Mouse (Mus musculus): ENCODE measurements around the gene Rbbp4. TPM values are rescaled to one million over a fixed set of nuclear protein-coding genes. Genes with fewer than 3 reads are reported as not detected.

Gene Rbbp4
- polyA plus RNA-seq, 1 experiment from 2014 or later: 292 TPM

DNA sequence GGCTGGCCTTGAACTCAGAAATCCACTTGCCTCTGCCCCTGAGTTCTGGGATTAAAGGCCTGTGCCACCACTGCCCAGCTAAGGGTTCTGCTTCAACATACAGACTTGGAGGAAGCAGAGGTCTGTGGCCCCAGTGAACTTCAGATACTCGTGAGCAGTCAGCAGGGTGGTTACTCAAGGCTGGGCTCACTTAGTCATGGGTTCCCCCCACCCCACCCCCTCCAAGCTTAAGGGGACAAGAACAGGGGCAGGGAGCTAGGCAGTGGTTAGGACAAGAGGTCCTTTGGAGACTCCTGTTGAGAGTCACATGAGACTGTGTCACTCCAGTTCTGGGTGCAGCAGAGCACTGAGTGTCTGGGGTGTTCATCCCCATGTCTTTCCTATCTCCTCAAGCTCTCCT is 66.5 kb downstream of the Rbbp4 start:
- Histone ChIP-seq H3K27ac (no peak overlapping the region), H3K9me3 (replicated peaks) (no peaks in the 10 kb centered on the region), H3K36me3 (no peaks in the 10 kb centered on the region), H3K4me1 (peaks cover 31% of the 10 kb centered on the region), H3K9ac (no peak overlapping the region), H3K4me3 (no peak overlapping the region), H3K4me2 (no peak overlapping the region), H3K27me3 (replicated peaks) (peaks cover 42% of the 10 kb centered on the region)
- 28% methylated on average over 1 of the region's 1 CpGs for WGBS (ENCODE audit: insufficient replicate concordance)
- ATAC-seq: no peak

DNA sequence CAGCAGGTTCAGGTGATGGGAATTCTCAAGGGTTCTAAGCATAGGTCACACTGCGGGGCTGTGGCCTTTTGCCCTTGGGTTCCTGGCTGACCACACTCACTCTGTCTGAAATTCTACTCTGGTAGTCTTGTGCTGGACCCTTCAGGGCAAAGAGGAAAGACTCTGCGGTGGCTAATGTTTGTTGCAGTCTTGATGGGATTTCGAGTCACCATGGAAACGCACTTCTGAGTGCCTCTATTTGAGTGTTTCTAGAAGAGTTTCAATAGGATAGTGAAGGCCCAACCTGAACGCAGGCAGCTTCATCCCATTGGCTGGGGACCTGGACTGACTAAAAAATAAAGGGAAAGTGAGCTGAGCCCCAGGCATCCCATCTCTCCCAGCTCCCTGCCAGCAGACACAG is 68.3 kb downstream of the Rbbp4 start:
- no peak for ATAC-seq
- H3K4me2 ChIP-seq: no peak overlapping the region
- H3K27me3 ChIP-seq (replicated peaks): peaks cover 34% of the 10 kb centered on the region; the same call in 1 of the 2 replicates
- H3K4me1 ChIP-seq: peaks cover 34% of the 10 kb centered on the region
- no peaks in the 10 kb centered on the region for H3K36me3 ChIP-seq
- H3K4me3 ChIP-seq: no peak overlapping the region
- no peak overlapping the region for H3K9ac ChIP-seq
- H3K27ac ChIP-seq: no peak overlapping the region
- 83% methylated on average over 5 of the region's 5 CpGs for WGBS (ENCODE audit: insufficient replicate concordance)
- no peaks in the 10 kb centered on the region for H3K9me3 ChIP-seq (replicated peaks)

DNA sequence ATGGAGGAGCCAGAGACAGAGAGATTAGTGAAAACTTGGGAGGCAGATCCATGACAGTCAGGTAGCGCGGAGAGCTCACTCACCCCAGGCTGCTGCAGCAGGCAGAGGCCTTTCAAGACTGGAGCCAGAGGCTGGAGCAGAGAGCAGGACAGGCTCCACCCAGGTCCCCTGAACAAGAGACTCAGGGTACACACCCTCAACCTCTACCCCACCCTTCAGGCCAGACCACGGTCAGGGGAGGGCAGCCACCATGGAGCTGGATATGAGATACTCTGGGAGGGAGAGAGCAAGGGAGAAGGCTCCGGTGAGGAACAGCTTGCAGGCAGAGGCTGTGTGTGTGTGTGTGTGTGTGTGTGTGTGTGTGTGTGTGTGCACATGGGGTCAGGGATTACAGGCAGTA is 69.0 kb downstream of the Rbbp4 start:
- Histone ChIP-seq H3K4me3 (no peak overlapping the region), H3K9me3 (replicated peaks) (no peaks in the 10 kb centered on the region), H3K4me1 (peaks cover 34% of the 10 kb centered on the region), H3K27me3 (replicated peaks) (peaks cover 41% of the 10 kb centered on the region; the same call in 1 of the 2 replicates), H3K27ac (no peak overlapping the region), H3K4me2 (no peak overlapping the region), H3K36me3 (no peaks in the 10 kb centered on the region), H3K9ac (no peak overlapping the region)
- whole genome bisulfite sequencing (ENCODE audit: insufficient replicate concordance): 61% methylated on average over 4 of the region's 4 CpGs
- ATAC-seq: no peak

DNA sequence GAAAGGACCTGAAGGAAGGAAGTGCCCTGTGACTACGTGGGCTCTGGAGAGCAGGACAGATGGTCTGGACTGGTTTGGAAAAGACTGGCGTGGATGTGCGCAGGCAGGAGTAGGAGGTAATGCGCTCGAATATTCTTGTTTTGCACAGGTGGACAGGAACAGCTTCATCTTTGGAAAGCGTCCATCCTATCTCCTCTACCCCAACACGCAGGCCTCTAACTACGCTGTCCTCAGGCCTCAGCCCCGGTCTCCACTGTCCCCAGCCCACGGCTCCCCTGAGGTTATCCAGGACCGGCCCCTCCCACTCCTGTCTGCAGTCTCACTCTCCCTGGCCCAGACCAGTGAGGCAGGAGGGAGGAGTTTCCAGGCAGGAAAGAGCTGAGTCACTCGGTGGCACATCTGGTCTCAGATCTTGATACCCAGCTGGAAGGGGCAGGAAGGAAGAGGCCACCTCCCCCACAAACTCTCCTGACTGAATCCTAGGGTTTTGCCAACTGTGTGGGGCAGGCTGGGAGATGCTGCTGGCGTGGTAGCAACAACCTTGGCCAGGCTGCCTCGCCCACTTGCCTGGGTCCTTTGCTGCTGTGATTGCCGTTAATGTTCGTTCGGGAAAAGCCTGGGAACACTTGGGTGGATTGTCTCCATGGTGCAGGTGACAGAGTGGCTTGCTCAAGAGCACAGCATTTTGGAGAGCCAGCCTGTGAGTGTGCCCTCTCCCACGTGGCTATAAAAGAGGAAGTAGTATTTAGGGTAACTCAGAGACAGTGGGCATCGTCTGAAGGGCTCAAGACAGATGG is 71.7 kb downstream of the Rbbp4 start:
- H3K36me3 ChIP-seq: no peaks in the 10 kb centered on the region
- peak; percentile 89 for ATAC-seq
- WGBS (ENCODE audit: insufficient replicate concordance): 17% methylated on average over 19 of the region's 19 CpGs
- H3K4me2 ChIP-seq: peak overlapping the region; percentile 50
- peaks cover 49% of the 10 kb centered on the region for H3K27me3 ChIP-seq (replicated peaks)
- peaks cover 46% of the 10 kb centered on the region for H3K4me1 ChIP-seq
- no peaks in the 10 kb centered on the region for H3K9me3 ChIP-seq (replicated peaks)
- H3K9ac ChIP-seq: 0 out of 2 replicates have a peak overlapping the region, but pooled peaks have one; percentile 0
- H3K4me3 ChIP-seq: no peak overlapping the region
- H3K27ac ChIP-seq: no peak overlapping the region

DNA sequence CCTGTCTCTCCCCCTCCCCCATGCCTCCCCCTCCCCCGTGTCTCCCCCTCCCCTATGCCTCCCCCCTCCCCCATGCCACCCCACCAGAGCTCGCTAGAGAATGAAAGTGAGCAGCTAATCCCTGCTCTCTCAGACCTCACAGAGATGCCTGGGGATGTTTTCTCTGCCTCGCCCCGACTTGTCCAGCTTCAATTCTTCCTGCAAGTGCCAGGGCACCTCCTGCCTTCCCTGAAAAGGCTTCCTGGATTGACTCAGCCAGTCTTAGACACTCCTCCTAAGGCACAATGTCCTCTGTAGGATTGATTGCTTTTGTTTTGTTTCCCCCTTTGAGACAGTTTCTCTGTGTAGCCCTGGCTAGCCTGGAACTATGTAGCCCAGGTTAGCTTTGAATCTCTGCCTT is 74.0 kb downstream of the Rbbp4 start, which contains the start of gene C77080:
C77080 (minus strand) TSS at position 209 of the 400 bp plus-strand sequence.
- no peak within 1 kb of the TSS for H3K4me3 ChIP-seq
- H3K9me3 ChIP-seq (replicated peaks): no peaks in the 10 kb centered on the region
- no peak within 1 kb of the TSS for H3K27ac ChIP-seq
- H3K4me2 ChIP-seq: no peak within 1 kb of the TSS
- no peak for ATAC-seq
- no peak within 1 kb of the TSS for H3K9ac ChIP-seq
- no peaks in the 10 kb centered on the region for H3K36me3 ChIP-seq
- H3K4me1 ChIP-seq: peaks cover 50% of the 10 kb centered on the region
- 31% methylated on average over 2 of the region's 4 CpGs for whole genome bisulfite sequencing (ENCODE audit: insufficient replicate concordance)
- H3K27me3 ChIP-seq (replicated peaks): peaks cover 34% of the 10 kb centered on the region

DNA sequence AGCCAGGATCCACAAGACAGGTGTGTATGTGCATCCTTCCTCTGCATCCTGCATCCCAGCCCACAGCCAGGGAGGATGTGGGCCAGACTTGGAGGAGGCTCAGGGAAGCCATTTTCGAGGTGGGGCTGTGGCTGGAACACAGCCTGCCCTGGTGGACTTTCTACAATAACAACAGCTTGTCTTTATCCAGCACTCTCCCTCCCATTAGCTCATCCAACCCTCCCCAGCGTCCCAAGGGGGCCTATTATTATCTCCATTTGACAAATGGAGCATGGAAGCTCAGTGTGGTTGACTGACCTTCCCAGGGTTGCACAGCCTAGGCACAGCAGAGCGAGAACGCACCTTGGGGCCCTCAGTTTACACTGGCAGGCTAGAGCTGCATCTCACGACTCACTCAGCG is 74.5 kb downstream of the Rbbp4 start:
- peaks cover 32% of the 10 kb centered on the region for H3K27me3 ChIP-seq (replicated peaks)
- H3K4me2 ChIP-seq: no peak overlapping the region
- no peak for ATAC-seq
- no peak overlapping the region for H3K4me3 ChIP-seq
- H3K36me3 ChIP-seq: no peaks in the 10 kb centered on the region
- 31% methylated on average over 6 of the region's 6 CpGs for WGBS (ENCODE audit: insufficient replicate concordance)
- H3K4me1 ChIP-seq: peaks cover 50% of the 10 kb centered on the region
- no peak overlapping the region for H3K27ac ChIP-seq
- H3K9ac ChIP-seq: no peak overlapping the region
- H3K9me3 ChIP-seq (replicated peaks): no peaks in the 10 kb centered on the region

DNA sequence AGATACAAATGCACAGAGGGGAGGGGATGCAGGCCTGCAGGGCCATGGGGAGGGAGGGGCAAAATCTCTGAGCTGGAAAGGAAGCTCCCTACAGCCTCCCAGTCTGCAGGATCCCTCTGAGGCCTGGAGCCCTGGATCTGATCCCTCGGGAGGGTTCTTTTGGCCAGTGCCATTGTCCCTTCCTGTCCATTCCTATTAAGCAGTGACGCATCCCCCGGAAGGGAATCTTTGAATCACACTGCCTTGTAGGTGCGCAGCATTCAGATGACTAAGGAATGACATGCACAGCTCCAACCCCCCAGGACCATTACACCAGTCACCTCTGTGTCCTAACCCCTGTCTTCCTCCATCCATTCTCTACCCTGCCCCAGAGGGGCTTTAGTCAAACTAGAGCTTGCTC is 76.1 kb downstream of the Rbbp4 start:
- Histone ChIP-seq H3K4me3 (no peak overlapping the region), H3K36me3 (no peaks in the 10 kb centered on the region), H3K9ac (no peak overlapping the region), H3K9me3 (replicated peaks) (no peaks in the 10 kb centered on the region), H3K4me2 (no peak overlapping the region), H3K27ac (no peak overlapping the region), H3K27me3 (replicated peaks) (peaks cover 22% of the 10 kb centered on the region), H3K4me1 (peaks cover 43% of the 10 kb centered on the region)
- 72% methylated on average over 4 of the region's 4 CpGs for WGBS (ENCODE audit: insufficient replicate concordance)
- ATAC-seq: no peak

Small RNAs within 50 kb of the gene (microRNA-seq; reads per million reads assigned to microRNA genes)
- gene Gm22994: not detected

Other genes starting within 250 kb of the Rbbp4 start
- 1.9 and 2.0 TPM in 2 replicates for gene Tmem54, start 229.8 kb downstream of the Rbbp4 start, polyA plus RNA-seq (2016; fragmentation: Nextera tagmentation; extraction: Ambion mirVana)
- 1.9 and 2.3 TPM in 2 replicates for gene Hpca, start 213.3 kb downstream of the Rbbp4 start, polyA plus RNA-seq (2016; fragmentation: Nextera tagmentation; extraction: Ambion mirVana)
- gene Fndc5, start 198.4 kb downstream of the Rbbp4 start, polyA plus RNA-seq (2016; fragmentation: Nextera tagmentation; extraction: Ambion mirVana): 1.3 and 1.8 TPM in 2 replicates
- 10.9 and 12.1 TPM in 2 replicates for gene S100pbp, start 145.6 kb downstream of the Rbbp4 start, polyA plus RNA-seq (2016; fragmentation: Nextera tagmentation; extraction: Ambion mirVana)
- 92.4 and 92.9 TPM in 2 replicates for gene Yars, start 145.6 kb downstream of the Rbbp4 start, polyA plus RNA-seq (2016; fragmentation: Nextera tagmentation; extraction: Ambion mirVana)
- 0.72 and 0.92 TPM in 2 replicates for gene C77080, start 74.0 kb downstream of the Rbbp4 start, polyA plus RNA-seq (2016; fragmentation: Nextera tagmentation; extraction: Ambion mirVana)
- gene Sync, start 47.8 kb downstream of the Rbbp4 start, polyA plus RNA-seq (2016; fragmentation: Nextera tagmentation; extraction: Ambion mirVana): 0.13 and 0.24 TPM in 2 replicates
- 31.1 and 38.9 TPM in 2 replicates for gene Zbtb8os, start 325 bp upstream of the Rbbp4 start, polyA plus RNA-seq (2016; fragmentation: Nextera tagmentation; extraction: Ambion mirVana)
- 3.1 TPM in 2 replicates for gene Zbtb8a, start 42.7 kb upstream of the Rbbp4 start, polyA plus RNA-seq (2016; fragmentation: Nextera tagmentation; extraction: Ambion mirVana)
- gene Zbtb8b, start 105.5 kb upstream of the Rbbp4 start, polyA plus RNA-seq (2016; fragmentation: Nextera tagmentation; extraction: Ambion mirVana): 1.3 and 1.5 TPM in 2 replicates
- gene Bsdc1, start 126.2 kb upstream of the Rbbp4 start, polyA plus RNA-seq (2016; fragmentation: Nextera tagmentation; extraction: Ambion mirVana): 36.7 and 37.4 TPM in 2 replicates
- not detected in 2 replicates for gene Tssk3, start 155.7 kb upstream of the Rbbp4 start, polyA plus RNA-seq (2016; fragmentation: Nextera tagmentation; extraction: Ambion mirVana)
- not detected in 2 replicates for gene Fam229a, start 155.8 kb upstream of the Rbbp4 start, polyA plus RNA-seq (2016; fragmentation: Nextera tagmentation; extraction: Ambion mirVana)
- gene Marcksl1, start 178.2 kb upstream of the Rbbp4 start, polyA plus RNA-seq (2016; fragmentation: Nextera tagmentation; extraction: Ambion mirVana): 192 and 195 TPM in 2 replicates
- gene Hdac1, start 207.3 kb upstream of the Rbbp4 start, polyA plus RNA-seq (2016; fragmentation: Nextera tagmentation; extraction: Ambion mirVana): 140 and 145 TPM in 2 replicates
- 4.1 and 5.1 TPM in 2 replicates for gene Lck, start 238.3 kb upstream of the Rbbp4 start, polyA plus RNA-seq (2016; fragmentation: Nextera tagmentation; extraction: Ambion mirVana)
- gene Fam167b, start 243.2 kb upstream of the Rbbp4 start, polyA plus RNA-seq (2016; fragmentation: Nextera tagmentation; extraction: Ambion mirVana): 6.3 and 7.9 TPM in 2 replicates